Mouse (Mus musculus): ENCODE results near the gene Nlrp6. TPM values are rescaled to one million over a fixed set of nuclear protein-coding genes. Genes with fewer than 3 reads are reported as not detected.

Gene Nlrp6
- polyA plus RNA-seq, 1 experiment from 2014 or later: 52.8 TPM

DNA sequence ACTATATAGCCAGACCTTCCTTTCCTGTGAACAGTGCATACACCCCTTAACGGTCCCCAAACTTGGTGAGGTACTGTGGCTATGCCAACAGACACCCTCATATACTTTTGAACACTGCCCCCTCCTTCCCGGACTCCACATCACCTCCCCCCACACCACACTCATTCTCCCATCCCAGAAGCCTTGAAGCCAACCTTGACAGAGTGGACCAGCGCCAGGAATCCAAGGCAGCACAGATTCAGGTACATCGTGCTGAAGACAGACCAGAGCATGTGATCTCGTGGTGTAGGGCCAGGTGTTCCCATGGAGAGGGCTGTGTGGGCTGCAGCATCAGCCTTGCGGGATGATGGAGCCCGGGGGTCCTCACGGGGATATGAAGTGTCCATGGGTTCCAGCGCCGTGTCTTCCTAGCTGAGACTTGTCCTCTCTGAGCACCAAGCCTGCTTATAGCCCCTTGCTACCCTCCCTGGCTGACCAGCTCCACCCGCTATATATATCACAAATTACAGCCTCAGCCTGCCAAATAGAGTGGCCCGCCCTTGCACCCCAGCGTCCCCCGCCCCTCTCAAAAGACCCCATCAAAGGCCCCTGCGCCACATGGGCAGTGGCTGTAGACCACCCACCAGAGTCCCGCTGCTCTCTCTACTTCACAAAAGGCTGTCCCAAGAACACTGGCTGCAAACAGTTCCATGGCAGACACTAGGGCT is 29.3 kb downstream of the Nlrp6 start, which contains the start of gene Ifitm5:
TSS of gene Ifitm5 (minus strand) at position 468 of the 707 bp plus-strand sequence.
- Histone ChIP-seq H3K4me2 (replicated peaks; ENCODE audit: low read depth) (no peak within 1 kb of the TSS; the same call in 1 of the 2 replicates), H3K4me1 (replicated peaks; ENCODE audit: control insufficient read depth, insufficient read depth, low read length) (peaks cover 11% of the 10 kb centered on the region; the same call in 1 of the 2 replicates), H3K27ac (ENCODE audit: low read depth, low read length) (no peak within 1 kb of the TSS), H3K4me3 (ENCODE audit: low read depth, low read length) (no peak within 1 kb of the TSS), H3K9ac (ENCODE audit: low read depth, low read length) (no peak within 1 kb of the TSS; the same call in 1 of the 2 replicates), H3K27me3 (replicated peaks; ENCODE audit: control insufficient read depth, insufficient read depth, low read length) (no peaks in the 10 kb centered on the region), H3K9me3 (ENCODE audit: control insufficient read depth) (no peaks in the 10 kb centered on the region), H3K36me3 (ENCODE audit: control insufficient read depth, insufficient read depth) (peaks cover 54% of the 10 kb centered on the region)
- no peak for TF ChIP-seq CTCF (IDR thresholded peaks at IDR 0.05; ENCODE audit: low read depth)
- 79% methylated on average over 16 of the region's 16 CpGs for WGBS
- ATAC-seq: no peak

DNA sequence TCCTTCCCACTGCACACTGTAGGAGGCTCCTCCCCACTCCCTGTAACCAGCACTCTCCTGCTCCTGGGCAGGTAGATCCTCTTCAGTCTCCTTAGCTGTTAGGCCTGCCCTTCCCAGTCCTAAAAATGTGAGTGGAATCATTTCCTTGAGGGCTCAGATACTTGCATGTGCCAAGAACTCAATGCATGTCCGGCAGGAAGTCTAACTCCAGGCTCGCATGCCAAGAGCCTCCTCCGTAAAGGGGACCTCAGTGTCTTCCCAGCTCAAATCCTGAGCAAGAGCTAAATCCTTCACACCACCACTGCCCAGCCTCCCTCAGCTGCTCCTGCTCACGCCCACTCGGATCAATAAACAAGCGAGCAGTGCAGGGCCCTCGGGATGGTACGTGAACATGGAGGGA is 30.3 kb downstream of the Nlrp6 start:
- H3K4me1 ChIP-seq (replicated peaks; ENCODE audit: control insufficient read depth, insufficient read depth, low read length): peaks cover 11% of the 10 kb centered on the region; the same call in 1 of the 2 replicates
- H3K9me3 ChIP-seq (ENCODE audit: control insufficient read depth): no peaks in the 10 kb centered on the region
- 35% methylated on average over 8 of the region's 8 CpGs for WGBS
- no peak overlapping the region; the same call in 1 of the 2 replicates for H3K4me2 ChIP-seq (replicated peaks; ENCODE audit: low read depth)
- H3K9ac ChIP-seq (ENCODE audit: low read depth, low read length): no peak overlapping the region
- ATAC-seq: no peak
- H3K27ac ChIP-seq (ENCODE audit: low read depth, low read length): no peak overlapping the region
- no peak for TF ChIP-seq CTCF (IDR thresholded peaks at IDR 0.05; ENCODE audit: low read depth)
- peaks cover 43% of the 10 kb centered on the region for H3K36me3 ChIP-seq (ENCODE audit: control insufficient read depth, insufficient read depth)
- no peaks in the 10 kb centered on the region for H3K27me3 ChIP-seq (replicated peaks; ENCODE audit: control insufficient read depth, insufficient read depth, low read length)
- no peak overlapping the region for H3K4me3 ChIP-seq (ENCODE audit: low read depth, low read length)

GRCm38 (mm10) chr7:140951765-140952164 is 31.1 kb downstream of the Nlrp6 start:
- no peak overlapping the region for H3K4me2 ChIP-seq (replicated peaks; ENCODE audit: low read depth)
- H3K27me3 ChIP-seq (replicated peaks; ENCODE audit: control insufficient read depth, insufficient read depth, low read length): no peaks in the 10 kb centered on the region
- no peak overlapping the region for H3K27ac ChIP-seq (ENCODE audit: low read depth, low read length)
- no peak for TF ChIP-seq CTCF (IDR thresholded peaks at IDR 0.05; ENCODE audit: low read depth)
- ATAC-seq: no peak
- H3K4me3 ChIP-seq (ENCODE audit: low read depth, low read length): no peak overlapping the region
- no peaks in the 10 kb centered on the region for H3K9me3 ChIP-seq (ENCODE audit: control insufficient read depth)
- H3K9ac ChIP-seq (ENCODE audit: low read depth, low read length): no peak overlapping the region
- peaks cover 11% of the 10 kb centered on the region; the same call in 1 of the 2 replicates for H3K4me1 ChIP-seq (replicated peaks; ENCODE audit: control insufficient read depth, insufficient read depth, low read length)
- H3K36me3 ChIP-seq (ENCODE audit: control insufficient read depth, insufficient read depth): peaks cover 36% of the 10 kb centered on the region
- WGBS: 54% methylated on average over 6 of the region's 6 CpGs

DNA sequence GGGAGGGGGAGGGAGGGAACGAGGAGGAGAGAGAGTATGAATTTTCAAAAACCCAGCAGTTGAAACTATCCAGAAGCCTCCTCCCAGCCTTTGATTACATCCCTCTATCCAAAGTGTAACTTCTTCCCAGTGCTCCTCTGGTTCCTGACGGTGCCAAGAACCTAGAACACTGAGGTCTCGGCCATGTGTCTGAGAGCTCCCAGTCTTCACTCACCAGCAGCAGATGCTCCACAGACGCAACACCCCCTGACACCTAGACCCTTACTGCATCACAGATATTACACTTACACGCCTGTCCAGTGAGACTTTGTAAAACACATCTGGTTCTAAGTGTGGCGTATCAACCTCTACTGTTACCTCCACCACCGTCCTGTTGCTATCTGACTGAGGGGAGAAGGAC is 31.7 kb downstream of the Nlrp6 start:
- Histone ChIP-seq H3K4me3 (ENCODE audit: low read depth, low read length) (no peak overlapping the region), H3K9me3 (ENCODE audit: control insufficient read depth) (no peaks in the 10 kb centered on the region), H3K9ac (ENCODE audit: low read depth, low read length) (peak overlapping the region; percentile 11; the same call in 1 of the 2 replicates), H3K4me2 (replicated peaks; ENCODE audit: low read depth) (0 out of 2 replicates have a peak overlapping the region, but pooled peaks have one; percentile 13), H3K27me3 (replicated peaks; ENCODE audit: control insufficient read depth, insufficient read depth, low read length) (no peaks in the 10 kb centered on the region), H3K4me1 (replicated peaks; ENCODE audit: control insufficient read depth, insufficient read depth, low read length) (peaks cover 11% of the 10 kb centered on the region; the same call in 1 of the 2 replicates), H3K27ac (ENCODE audit: low read depth, low read length) (no peak overlapping the region), H3K36me3 (ENCODE audit: control insufficient read depth, insufficient read depth) (peaks cover 29% of the 10 kb centered on the region)
- TF ChIP-seq CTCF (IDR thresholded peaks at IDR 0.05; ENCODE audit: low read depth): no peak
- 74% methylated on average over 7 of the region's 7 CpGs for WGBS
- ATAC-seq: no peak

GRCm38 (mm10) chr7:140953133-140953532 is 32.4 kb downstream of the Nlrp6 start:
- H3K27me3 ChIP-seq (replicated peaks; ENCODE audit: control insufficient read depth, insufficient read depth, low read length): no peaks in the 10 kb centered on the region
- no peak overlapping the region for H3K4me3 ChIP-seq (ENCODE audit: low read depth, low read length)
- 67% methylated on average over 11 of the region's 11 CpGs for WGBS
- peak overlapping the region; percentile 74; the same call in 1 of the 2 replicates for H3K4me2 ChIP-seq (replicated peaks; ENCODE audit: low read depth)
- H3K9me3 ChIP-seq (ENCODE audit: control insufficient read depth): no peaks in the 10 kb centered on the region
- peak overlapping the region; percentile 11; the same call in 1 of the 2 replicates for H3K9ac ChIP-seq (ENCODE audit: low read depth, low read length)
- no peak for TF ChIP-seq CTCF (IDR thresholded peaks at IDR 0.05; ENCODE audit: low read depth)
- no peak for ATAC-seq
- H3K27ac ChIP-seq (ENCODE audit: low read depth, low read length): no peak overlapping the region; the same call in 1 of the 2 replicates
- H3K4me1 ChIP-seq (replicated peaks; ENCODE audit: control insufficient read depth, insufficient read depth, low read length): peaks cover 11% of the 10 kb centered on the region; the same call in 1 of the 2 replicates
- H3K36me3 ChIP-seq (ENCODE audit: control insufficient read depth, insufficient read depth): peaks cover 23% of the 10 kb centered on the region

- Histone ChIP-seq H3K4me2 (replicated peaks; ENCODE audit: low read depth) (peak overlapping the region; percentile 74), H3K4me1 (replicated peaks; ENCODE audit: control insufficient read depth, insufficient read depth, low read length) (peaks cover 11% of the 10 kb centered on the region; the same call in 1 of the 2 replicates), H3K4me3 (ENCODE audit: low read depth, low read length) (peak overlapping the region; percentile 54), H3K27me3 (replicated peaks; ENCODE audit: control insufficient read depth, insufficient read depth, low read length) (no peaks in the 10 kb centered on the region), H3K27ac (ENCODE audit: low read depth, low read length) (peak overlapping the region; percentile 41), H3K36me3 (ENCODE audit: control insufficient read depth, insufficient read depth) (peaks cover 14% of the 10 kb centered on the region), H3K9ac (ENCODE audit: low read depth, low read length) (peak overlapping the region; percentile 34), H3K9me3 (ENCODE audit: control insufficient read depth) (no peaks in the 10 kb centered on the region)
- WGBS: 30% methylated on average over 15 of the region's 15 CpGs
- TF ChIP-seq CTCF (IDR thresholded peaks at IDR 0.05; ENCODE audit: low read depth): no peak
- ATAC-seq: no peak
These were observed 33.4 kb downstream of the Nlrp6 start for GRCm38 (mm10) chr7:140953800-140954732.
